Mouse (Mus musculus): ENCODE measurements around the gene Cnpy3. TPM values are rescaled to one million over a fixed set of nuclear protein-coding genes. Genes with fewer than 3 reads are reported as not detected.

Gene Cnpy3
- polyA plus RNA-seq, 1 experiment from 2014 or later, result 62.5 TPM

- WGBS, result 1% methylated on average over 44 of the region's 44 CpGs
- peak within 1 kb of the TSS; percentile 86 for H3K27ac ChIP-seq (ENCODE audit: low read depth, low read length)
- no peaks in the 10 kb centered on the region for H3K9me3 ChIP-seq (ENCODE audit: control insufficient read depth, low read length)
- H3K4me2 ChIP-seq (ENCODE audit: low read depth, low read length), result peak within 1 kb of the TSS; percentile 51
- H3K9ac ChIP-seq (replicated peaks; ENCODE audit: low read depth, low read length), result peak within 1 kb of the TSS; percentile 66
- peak; percentile 96 for ATAC-seq (ENCODE audit: low read depth)
- H3K27me3 ChIP-seq (ENCODE audit: control insufficient read depth, insufficient read depth, low read length), result no peaks in the 10 kb centered on the region
- H3K36me3 ChIP-seq (ENCODE audit: control insufficient read depth, insufficient read depth, low read length), result peaks cover 20% of the 10 kb centered on the region
- peak within 1 kb of the TSS; percentile 59 for H3K4me3 ChIP-seq (ENCODE audit: low read depth, low read length)
- peaks cover 8% of the 10 kb centered on the region; the same call in 1 of the 2 replicates for H3K4me1 ChIP-seq (ENCODE audit: control insufficient read depth, insufficient read depth, low read length)
These were observed 30.6 kb upstream of the Cnpy3 start, which contains the start of gene Rpl7l1 for GRCm38 (mm10) chr17:46782341-46783221. TSS of gene Rpl7l1 (minus strand) at chr17:46782672.

GRCm38 (mm10) chr17:46781876-46782275, 29.9 kb upstream of the Cnpy3 start:
- peak overlapping the region; percentile 59 for H3K4me3 ChIP-seq (ENCODE audit: low read depth, low read length)
- peaks cover 25% of the 10 kb centered on the region for H3K36me3 ChIP-seq (ENCODE audit: control insufficient read depth, insufficient read depth, low read length)
- H3K27ac ChIP-seq (ENCODE audit: low read depth, low read length), result peak overlapping the region; percentile 86
- H3K4me1 ChIP-seq (ENCODE audit: control insufficient read depth, insufficient read depth, low read length), result peaks cover 8% of the 10 kb centered on the region; the same call in 1 of the 2 replicates
- H3K9me3 ChIP-seq (ENCODE audit: control insufficient read depth, low read length), result no peaks in the 10 kb centered on the region
- ATAC-seq (ENCODE audit: low read depth), result no peak
- H3K4me2 ChIP-seq (ENCODE audit: low read depth, low read length), result peak overlapping the region; percentile 51
- H3K9ac ChIP-seq (replicated peaks; ENCODE audit: low read depth, low read length), result peak overlapping the region; percentile 66
- no peaks in the 10 kb centered on the region for H3K27me3 ChIP-seq (ENCODE audit: control insufficient read depth, insufficient read depth, low read length)
- 4% methylated on average over 11 of the region's 11 CpGs for WGBS

- Histone ChIP-seq H3K4me3 (ENCODE audit: low read depth, low read length) (no peak overlapping the region), H3K4me2 (ENCODE audit: low read depth, low read length) (no peak overlapping the region), H3K36me3 (ENCODE audit: control insufficient read depth, insufficient read depth, low read length) (peaks cover 46% of the 10 kb centered on the region), H3K27me3 (ENCODE audit: control insufficient read depth, insufficient read depth, low read length) (no peaks in the 10 kb centered on the region), H3K27ac (ENCODE audit: low read depth, low read length) (no peak overlapping the region), H3K4me1 (ENCODE audit: control insufficient read depth, insufficient read depth, low read length) (peaks cover 12% of the 10 kb centered on the region), H3K9ac (replicated peaks; ENCODE audit: low read depth, low read length) (no peak overlapping the region), H3K9me3 (ENCODE audit: control insufficient read depth, low read length) (no peaks in the 10 kb centered on the region)
- no peak for ATAC-seq (ENCODE audit: low read depth)
- WGBS, result 91% methylated on average over 3 of the region's 3 CpGs
These were observed 24.1 kb upstream of the Cnpy3 start for GRCm38 (mm10) chr17:46776087-46776486.

GRCm38 (mm10) chr17:46775070-46775469, 23.1 kb upstream of the Cnpy3 start:
- H3K4me2 ChIP-seq (ENCODE audit: low read depth, low read length), result no peak overlapping the region
- WGBS, result 95% methylated on average over 9 of the region's 9 CpGs
- H3K4me1 ChIP-seq (ENCODE audit: control insufficient read depth, insufficient read depth, low read length), result peaks cover 11% of the 10 kb centered on the region
- H3K4me3 ChIP-seq (ENCODE audit: low read depth, low read length), result no peak overlapping the region
- H3K9ac ChIP-seq (replicated peaks; ENCODE audit: low read depth, low read length), result no peak overlapping the region
- no peaks in the 10 kb centered on the region for H3K9me3 ChIP-seq (ENCODE audit: control insufficient read depth, low read length)
- no peak overlapping the region for H3K27ac ChIP-seq (ENCODE audit: low read depth, low read length)
- H3K27me3 ChIP-seq (ENCODE audit: control insufficient read depth, insufficient read depth, low read length), result no peaks in the 10 kb centered on the region
- no peak for ATAC-seq (ENCODE audit: low read depth)
- H3K36me3 ChIP-seq (ENCODE audit: control insufficient read depth, insufficient read depth, low read length), result peaks cover 46% of the 10 kb centered on the region

GRCm38 (mm10) chr17:46774131-46774472, 22.1 kb upstream of the Cnpy3 start:
- Histone ChIP-seq H3K4me1 (ENCODE audit: control insufficient read depth, insufficient read depth, low read length) (peaks cover 11% of the 10 kb centered on the region), H3K4me3 (ENCODE audit: low read depth, low read length) (no peak overlapping the region), H3K27ac (ENCODE audit: low read depth, low read length) (no peak overlapping the region), H3K9ac (replicated peaks; ENCODE audit: low read depth, low read length) (no peak overlapping the region), H3K9me3 (ENCODE audit: control insufficient read depth, low read length) (no peaks in the 10 kb centered on the region), H3K4me2 (ENCODE audit: low read depth, low read length) (peak overlapping the region; percentile 95; the same call in 1 of the 2 replicates), H3K36me3 (ENCODE audit: control insufficient read depth, insufficient read depth, low read length) (peaks cover 39% of the 10 kb centered on the region), H3K27me3 (ENCODE audit: control insufficient read depth, insufficient read depth, low read length) (no peaks in the 10 kb centered on the region)
- 42% methylated on average over 2 of the region's 2 CpGs for WGBS
- ATAC-seq (ENCODE audit: low read depth), result no peak

- H3K4me1 ChIP-seq (ENCODE audit: control insufficient read depth, insufficient read depth, low read length), result peaks cover 11% of the 10 kb centered on the region
- H3K36me3 ChIP-seq (ENCODE audit: control insufficient read depth, insufficient read depth, low read length), result peaks cover 33% of the 10 kb centered on the region
- H3K27me3 ChIP-seq (ENCODE audit: control insufficient read depth, insufficient read depth, low read length), result no peaks in the 10 kb centered on the region
- no peaks in the 10 kb centered on the region for H3K9me3 ChIP-seq (ENCODE audit: control insufficient read depth, low read length)
- H3K4me3 ChIP-seq (ENCODE audit: low read depth, low read length), result peak overlapping the region; percentile 88
- H3K9ac ChIP-seq (replicated peaks; ENCODE audit: low read depth, low read length), result peak overlapping the region; percentile 62; the same call in 1 of the 2 replicates
- WGBS, result 10% methylated on average over 19 of the region's 20 CpGs
- H3K4me2 ChIP-seq (ENCODE audit: low read depth, low read length), result peak overlapping the region; percentile 95
- H3K27ac ChIP-seq (ENCODE audit: low read depth, low read length), result peak overlapping the region; percentile 67; the same call in 1 of the 2 replicates
- ATAC-seq (ENCODE audit: low read depth), result no peak
These were observed 21.5 kb upstream of the Cnpy3 start for GRCm38 (mm10) chr17:46773278-46774130.

- peak within 1 kb of the TSS; percentile 67 for H3K27ac ChIP-seq (ENCODE audit: low read depth, low read length)
- WGBS, result under 1% methylated on average over 49 of the region's 50 CpGs
These were observed 20.6 kb upstream of the Cnpy3 start, which contains the start of gene 2310039H08Rik for GRCm38 (mm10) chr17:46772404-46773277. TSS of gene 2310039H08Rik (plus strand) at chr17:46772635.

GRCm38 (mm10) chr17:46772038-46772403, 20.0 kb upstream of the Cnpy3 start:
- peak; percentile 25; the same call in 1 of the 2 replicates for ATAC-seq (ENCODE audit: low read depth)
- Histone ChIP-seq H3K27me3 (ENCODE audit: control insufficient read depth, insufficient read depth, low read length) (no peaks in the 10 kb centered on the region), H3K9me3 (ENCODE audit: control insufficient read depth, low read length) (no peaks in the 10 kb centered on the region), H3K9ac (replicated peaks; ENCODE audit: low read depth, low read length) (peak overlapping the region; percentile 62; the same call in 1 of the 2 replicates), H3K4me2 (ENCODE audit: low read depth, low read length) (peak overlapping the region; percentile 95), H3K36me3 (ENCODE audit: control insufficient read depth, insufficient read depth, low read length) (peaks cover 22% of the 10 kb centered on the region), H3K27ac (ENCODE audit: low read depth, low read length) (peak overlapping the region; percentile 67), H3K4me3 (ENCODE audit: low read depth, low read length) (peak overlapping the region; percentile 88), H3K4me1 (ENCODE audit: control insufficient read depth, insufficient read depth, low read length) (peaks cover 11% of the 10 kb centered on the region)
- 15% methylated on average over 5 of the region's 5 CpGs for WGBS

More at GRCm38 (mm10) chr17:46772404-46773277, 20.6 kb upstream of the Cnpy3 start, which contains the start of gene 2310039H08Rik:
- Histone ChIP-seq H3K4me1 (ENCODE audit: control insufficient read depth, insufficient read depth, low read length) (peaks cover 11% of the 10 kb centered on the region), H3K9ac (replicated peaks; ENCODE audit: low read depth, low read length) (peak within 1 kb of the TSS; percentile 62), H3K27me3 (ENCODE audit: control insufficient read depth, insufficient read depth, low read length) (no peaks in the 10 kb centered on the region), H3K4me3 (ENCODE audit: low read depth, low read length) (peak within 1 kb of the TSS; percentile 88), H3K4me2 (ENCODE audit: low read depth, low read length) (peak within 1 kb of the TSS; percentile 95), H3K9me3 (ENCODE audit: control insufficient read depth, low read length) (no peaks in the 10 kb centered on the region), H3K36me3 (ENCODE audit: control insufficient read depth, insufficient read depth, low read length) (peaks cover 27% of the 10 kb centered on the region)
- ATAC-seq (ENCODE audit: low read depth), result peak; percentile 93

Data from neural tube, embryonic 14.5 days (tissue).